Mouse (Mus musculus): ENCODE results near the gene Slc25a28. TPM values are rescaled to one million over a fixed set of nuclear protein-coding genes. Genes with fewer than 3 reads are reported as not detected.

Slc25a28 gene
- polyA plus RNA-seq, 2 experiments = 4.4 to 19.0 TPM

GRCm38 (mm10) chr19:43616415-43616861 lies 58.2 kb downstream of the Slc25a28 start:
- no peak overlapping the region for H3K27ac ChIP-seq
- WGBS (ENCODE audit: insufficient replicate concordance) = 1% methylated on average over 35 of the region's 35 CpGs

DNA sequence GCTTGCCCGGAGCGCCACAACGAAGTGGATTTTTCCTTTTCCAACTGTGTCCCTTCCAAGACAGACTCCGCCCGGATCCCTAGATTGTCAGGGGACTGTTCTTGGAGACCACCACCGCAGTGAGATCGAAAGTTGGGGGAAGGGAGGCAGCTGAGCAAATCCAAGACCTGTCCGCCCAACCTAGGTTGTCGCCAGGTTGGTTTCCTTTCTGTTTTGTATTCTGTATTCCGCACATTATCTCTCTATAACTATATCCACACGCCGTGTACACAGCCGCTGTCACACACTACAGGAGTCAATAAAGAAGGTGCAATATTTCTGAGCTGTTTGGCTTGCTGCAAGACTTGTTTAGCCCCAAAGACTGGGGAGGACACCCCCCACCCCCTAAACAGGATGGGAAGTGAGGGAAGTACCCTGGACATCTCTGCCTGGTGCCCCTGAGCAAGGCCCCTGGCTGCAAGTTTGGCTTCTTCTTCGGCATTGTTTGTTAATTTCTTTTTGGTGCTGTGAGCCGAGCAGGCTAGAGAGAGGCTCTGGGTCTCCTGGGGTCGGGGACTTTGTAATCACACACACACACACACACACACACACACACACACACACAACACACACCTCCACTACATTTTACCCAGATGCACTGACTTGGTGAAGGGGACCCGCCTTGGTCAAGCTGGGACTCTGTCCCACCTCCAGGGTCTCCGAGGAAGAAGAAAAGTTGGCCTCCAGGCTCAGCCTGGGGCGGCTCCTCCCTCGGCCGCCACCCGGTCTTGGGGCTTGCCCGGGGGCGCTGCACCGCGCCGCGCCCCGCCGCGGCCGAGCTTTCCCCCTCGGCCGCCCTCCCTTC lies 58.9 kb downstream of the Slc25a28 start:
- Histone ChIP-seq H3K27ac (no peak overlapping the region), H3K9ac (replicated peaks) (no peak overlapping the region), H3K4me3 (ENCODE audit: insufficient read depth in 1 of 2, low read depth in 2 of 2, low read length in 2 of 2) (no peak overlapping the region), H3K4me2 (ENCODE audit: low read depth) (no peak overlapping the region), H3K27me3 (ENCODE audit: control insufficient read depth, insufficient read depth, low read length) (peaks cover 100% of the 10 kb centered on the region), H3K4me1 (replicated peaks; ENCODE audit: control insufficient read depth in 2 of 2, insufficient read depth in 2 of 2, low read length in 1 of 2) (no peaks in the 10 kb centered on the region), H3K36me3 (replicated peaks; ENCODE audit: control insufficient read depth, insufficient read depth, low read depth) (no peaks in the 10 kb centered on the region), H3K9me3 (ENCODE audit: control insufficient read depth, low read length) (no peaks in the 10 kb centered on the region)
- DNase-seq (ENCODE audit: low read depth in 3 of 3, low spot score in 3 of 3) (no peak), ATAC-seq (ENCODE audit: insufficient read depth) (no peak)
- no peak for TF ChIP-seq EP300 (IDR thresholded peaks at IDR 0.05; ENCODE audit: low read depth)
- no peak for TF ChIP-seq CTCF (IDR thresholded peaks at IDR 0.05; ENCODE audit: low read depth)
- WGBS (ENCODE audit: insufficient replicate concordance) = 2% methylated on average over 31 of the region's 34 CpGs

More at GRCm38 (mm10) chr19:43616415-43616861, 58.2 kb downstream of the Slc25a28 start:
- no peak overlapping the region for H3K4me3 ChIP-seq (ENCODE audit: insufficient read depth in 1 of 2, low read depth in 2 of 2, low read length in 2 of 2)
- TF ChIP-seq CTCF (IDR thresholded peaks at IDR 0.05; ENCODE audit: low read depth) (no peak), EP300 (IDR thresholded peaks at IDR 0.05; ENCODE audit: low read depth) (no peak)
- no peak for ATAC-seq (ENCODE audit: insufficient read depth)
- H3K4me1 ChIP-seq (replicated peaks; ENCODE audit: control insufficient read depth in 2 of 2, insufficient read depth in 2 of 2, low read length in 1 of 2) = no peaks in the 10 kb centered on the region
- H3K27me3 ChIP-seq (ENCODE audit: control insufficient read depth, insufficient read depth, low read length) = peaks cover 98% of the 10 kb centered on the region
- H3K9me3 ChIP-seq (ENCODE audit: control insufficient read depth, low read length) = no peaks in the 10 kb centered on the region
- no peak overlapping the region for H3K4me2 ChIP-seq (ENCODE audit: low read depth)
- H3K36me3 ChIP-seq (replicated peaks; ENCODE audit: control insufficient read depth, insufficient read depth, low read depth) = no peaks in the 10 kb centered on the region
- no peak for DNase-seq (ENCODE audit: low read depth in 3 of 3, low spot score in 3 of 3)
- no peak overlapping the region for H3K9ac ChIP-seq (replicated peaks)

- Histone ChIP-seq H3K4me2 (ENCODE audit: low read depth) (no peak overlapping the region), H3K27me3 (ENCODE audit: control insufficient read depth, insufficient read depth, low read length) (peaks cover 100% of the 10 kb centered on the region), H3K36me3 (replicated peaks; ENCODE audit: control insufficient read depth, insufficient read depth, low read depth) (no peaks in the 10 kb centered on the region), H3K9ac (replicated peaks) (no peak overlapping the region), H3K4me1 (replicated peaks; ENCODE audit: control insufficient read depth in 2 of 2, insufficient read depth in 2 of 2, low read length in 1 of 2) (no peaks in the 10 kb centered on the region), H3K9me3 (ENCODE audit: control insufficient read depth, low read length) (no peaks in the 10 kb centered on the region), H3K4me3 (ENCODE audit: insufficient read depth in 1 of 2, low read depth in 2 of 2, low read length in 2 of 2) (no peak overlapping the region), H3K27ac (no peak overlapping the region)
- 2% methylated on average over 20 of the region's 20 CpGs for WGBS (ENCODE audit: insufficient replicate concordance)
- ATAC-seq (ENCODE audit: insufficient read depth) (no peak), DNase-seq (ENCODE audit: low read depth in 3 of 3, low spot score in 3 of 3) (no peak)
- no peak for TF ChIP-seq CTCF (IDR thresholded peaks at IDR 0.05; ENCODE audit: low read depth)
- TF ChIP-seq EP300 (IDR thresholded peaks at IDR 0.05; ENCODE audit: low read depth) = no peak
These were observed 59.6 kb downstream of the Slc25a28 start for GRCm38 (mm10) chr19:43615074-43615445.

DNA sequence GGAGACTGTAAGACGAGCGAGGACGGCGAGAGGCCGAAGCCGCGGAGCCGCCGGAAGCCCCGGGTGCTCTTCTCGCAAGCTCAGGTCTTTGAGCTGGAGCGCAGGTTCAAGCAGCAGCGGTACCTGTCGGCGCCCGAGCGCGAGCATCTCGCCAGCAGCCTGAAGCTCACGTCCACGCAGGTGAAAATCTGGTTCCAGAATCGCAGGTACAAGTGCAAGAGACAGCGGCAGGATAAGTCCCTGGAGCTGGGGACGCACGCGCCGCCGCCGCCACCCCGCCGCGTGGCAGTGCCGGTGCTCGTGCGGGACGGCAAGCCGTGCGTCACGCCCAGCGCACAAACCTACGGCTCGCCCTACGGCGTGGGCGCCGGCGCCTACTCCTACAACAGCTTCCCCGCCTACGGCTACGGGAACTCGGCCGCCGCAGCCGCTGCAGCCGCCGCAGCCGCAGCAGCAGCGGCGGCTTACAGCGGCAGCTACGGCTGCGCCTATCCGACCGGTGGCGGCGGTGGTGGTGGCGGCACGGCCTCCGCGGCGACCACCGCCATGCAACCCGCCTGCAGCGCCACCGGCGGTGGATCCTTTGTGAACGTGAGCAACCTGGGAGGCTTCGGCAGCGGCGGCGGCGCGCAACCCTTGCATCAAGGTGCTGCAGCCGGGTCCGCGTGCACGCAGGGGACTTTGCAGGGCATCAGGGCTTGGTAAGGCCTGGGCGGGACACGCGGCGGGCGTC lies 60.2 kb downstream of the Slc25a28 start:
- Histone ChIP-seq H3K36me3 (replicated peaks; ENCODE audit: control insufficient read depth, insufficient read depth, low read depth) (no peaks in the 10 kb centered on the region), H3K27me3 (ENCODE audit: control insufficient read depth, insufficient read depth, low read length) (peaks cover 100% of the 10 kb centered on the region), H3K4me1 (replicated peaks; ENCODE audit: control insufficient read depth in 2 of 2, insufficient read depth in 2 of 2, low read length in 1 of 2) (no peaks in the 10 kb centered on the region), H3K9ac (replicated peaks) (no peak overlapping the region), H3K9me3 (ENCODE audit: control insufficient read depth, low read length) (no peaks in the 10 kb centered on the region), H3K4me2 (ENCODE audit: low read depth) (no peak overlapping the region), H3K4me3 (ENCODE audit: insufficient read depth in 1 of 2, low read depth in 2 of 2, low read length in 2 of 2) (peak overlapping the region in 1 of 2 experiments; percentile 18; a peak in 1 of 4 replicates), H3K27ac (no peak overlapping the region)
- DNase-seq (ENCODE audit: low read depth in 3 of 3, low spot score in 3 of 3) (no peak), ATAC-seq (ENCODE audit: insufficient read depth) (no peak)
- no peak for TF ChIP-seq EP300 (IDR thresholded peaks at IDR 0.05; ENCODE audit: low read depth)
- no peak for TF ChIP-seq CTCF (IDR thresholded peaks at IDR 0.05; ENCODE audit: low read depth)
- WGBS (ENCODE audit: insufficient replicate concordance) = under 1% methylated on average over 92 of the region's 92 CpGs

Small RNAs within 50 kb of the gene (microRNA-seq; reads per million reads assigned to microRNA genes)
- gene Gm22646 = not detected

Other genes starting within 250 kb of the Slc25a28 start
- 0.08 and 0.10 TPM in 2 replicates for gene Cnnm1, start 234.4 kb downstream of the Slc25a28 start, polyA plus RNA-seq (2012; rRNA removed)
- gene Cnnm1, start 234.4 kb downstream of the Slc25a28 start, polyA plus RNA-seq (2014; fragmentation: Nextera tagmentation; extraction: Ambion mirVana) = 0.08 and 0.17 TPM in 2 replicates
- gene Got1, start 150.3 kb downstream of the Slc25a28 start, polyA plus RNA-seq (2012; rRNA removed) = 9.0 and 10.8 TPM in 2 replicates
- gene Got1, start 150.3 kb downstream of the Slc25a28 start, polyA plus RNA-seq (2014; fragmentation: Nextera tagmentation; extraction: Ambion mirVana) = 11.6 and 11.7 TPM in 2 replicates
- gene Nkx2-3, start 62.6 kb downstream of the Slc25a28 start, polyA plus RNA-seq (2012; rRNA removed) = 0.07 and 0.11 TPM in 2 replicates
- gene Nkx2-3, start 62.6 kb downstream of the Slc25a28 start, polyA plus RNA-seq (2014; fragmentation: Nextera tagmentation; extraction: Ambion mirVana) = 0.06 and 0.13 TPM in 2 replicates
- gene Entpd7, start 14.8 kb upstream of the Slc25a28 start, polyA plus RNA-seq (2012; rRNA removed) = 1.2 and 1.5 TPM in 2 replicates
- gene Entpd7, start 14.8 kb upstream of the Slc25a28 start, polyA plus RNA-seq (2014; fragmentation: Nextera tagmentation; extraction: Ambion mirVana) = 2.6 and 3.3 TPM in 2 replicates
- 4.4 and 6.7 TPM in 2 replicates for gene Cutc, start 78.1 kb upstream of the Slc25a28 start, polyA plus RNA-seq (2012; rRNA removed)
- 9.7 and 13.2 TPM in 2 replicates for gene Cutc, start 78.1 kb upstream of the Slc25a28 start, polyA plus RNA-seq (2014; fragmentation: Nextera tagmentation; extraction: Ambion mirVana)
- gene Cox15, start 78.1 kb upstream of the Slc25a28 start, polyA plus RNA-seq (2012; rRNA removed) = 7.2 and 8.0 TPM in 2 replicates
- gene Cox15, start 78.1 kb upstream of the Slc25a28 start, polyA plus RNA-seq (2014; fragmentation: Nextera tagmentation; extraction: Ambion mirVana) = 3.2 TPM in 2 replicates
- gene Abcc2, start 107.3 kb upstream of the Slc25a28 start, polyA plus RNA-seq (2012; rRNA removed) = 12.9 and 13.4 TPM in 2 replicates
- gene Abcc2, start 107.3 kb upstream of the Slc25a28 start, polyA plus RNA-seq (2014; fragmentation: Nextera tagmentation; extraction: Ambion mirVana) = 9.5 and 10.6 TPM in 2 replicates